Mouse (Mus musculus) intestine, postnatal 0 days (tissue): ENCODE measurements around the gene Blzf1. TPM values are rescaled to one million over a fixed set of nuclear protein-coding genes. Genes with fewer than 3 reads are reported as not detected.

ENCODE experiments used
- ATAC-seq: fragments of 200-750 bp; cut with Nextera tagmentation; 2 replicates; pipeline ENCODE4 v1.8.0; 2017; ENCODE audit warnings: mild to moderate bottlenecking, moderate TSS enrichment, moderate library complexity
- H3K27ac ChIP-seq: fragments of 300-500 bp; sonication (generic); 2 replicates; pipeline ENCODE4 v1.5.1; 2014; ENCODE audit warnings: mild to moderate bottlenecking, low read depth, low read length, moderate library complexity
- H3K27me3 ChIP-seq: fragments of 300-500 bp; sonication (generic); replicated peaks from 2 replicates; pipeline ENCODE4 v1.6.1; 2014; ENCODE audit warnings: low read length, mixed read lengths; ENCODE audit not compliant: control insufficient read depth, insufficient read depth
- H3K36me3 ChIP-seq: fragments of 300-500 bp; sonication (generic); 2 replicates; pipeline ENCODE4 v1.6.1; 2014; ENCODE audit warnings: mild to moderate bottlenecking, moderate library complexity; ENCODE audit not compliant: control insufficient read depth, insufficient read depth
- H3K4me1 ChIP-seq: fragments of 300-500 bp; sonication (generic); replicated peaks from 2 replicates; pipeline ENCODE4 v1.6.1; 2014; ENCODE audit warnings: antibody characterized with exemption, low read length, mixed read lengths; ENCODE audit not compliant: control insufficient read depth, insufficient read depth
- H3K4me2 ChIP-seq: fragments of 300-500 bp; sonication (generic); replicated peaks from 2 replicates; pipeline ENCODE4 v1.6.1; 2014; ENCODE audit warnings: low read depth, mild to moderate bottlenecking, moderate library complexity
- H3K4me3 ChIP-seq: fragments of 300-500 bp; sonication (generic); 2 replicates; pipeline ENCODE4 v1.5.1; 2014; ENCODE audit warnings: low read depth, low read length
- H3K9ac ChIP-seq: fragments of 300-500 bp; sonication (generic); 2 replicates; pipeline ENCODE4 v1.6.1; 2014; ENCODE audit warnings: mild to moderate bottlenecking, low read depth, low read length
- H3K9me3 ChIP-seq: fragments of 300-500 bp; sonication (generic); 2 replicates; pipeline ENCODE4 v1.6.1; 2016; ENCODE audit warnings: mixed run types; ENCODE audit not compliant: control insufficient read depth
- CTCF ChIP-seq: sonication (generic); IDR thresholded peaks from 2 replicates; pipeline ENCODE4 v1.5.1; 2016; ENCODE audit warnings: low read depth, mild to moderate bottlenecking, control low read depth, antibody characterized with exemption, moderate library complexity
- WGBS: fragments of 180-500 bp; shearing (Covaris S2); extraction: QIAGEN DNeasy Blood & Tissue Kit; methylation state at CpG from one replicate; pipeline ENCODE4 v1.1.7; 2014; 5-methylcytosine and 5-hydroxymethylcytosine counted together
- polyA plus RNA-seq: library from polyadenylated mRNA; unstranded; fragments of >200 nt; fragmentation: Nextera tagmentation; extraction: Ambion mirVana; gene quantifications from 2 replicates; pipeline ENCODE4 v1.2.1, GENCODE M21; 2015

Gene Blzf1
- polyA plus RNA-seq, 1 experiment from 2014 or later, result 17.2 TPM

DNA sequence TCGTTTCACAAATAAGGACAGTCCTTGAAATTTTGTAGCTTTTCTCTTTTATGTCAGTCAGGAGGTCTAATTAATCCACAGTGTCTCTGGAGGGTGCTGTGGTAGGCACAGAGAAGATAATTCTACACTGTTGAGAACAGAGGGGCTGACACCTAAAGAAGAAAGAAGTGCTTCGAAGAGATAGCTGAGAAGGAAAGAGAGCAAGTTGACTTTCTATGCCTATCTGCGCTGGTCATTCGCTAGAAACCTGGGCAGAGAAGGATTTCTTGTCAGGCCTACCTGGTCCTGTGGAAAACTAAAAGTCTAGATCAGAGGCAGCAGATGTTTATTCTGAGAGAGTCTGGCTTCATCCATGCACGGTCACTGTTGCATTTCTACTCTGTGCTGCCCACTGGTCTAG lies 6.8 kb upstream of the Blzf1 start:
- no peaks in the 10 kb centered on the region for H3K4me1 ChIP-seq
- H3K27me3 ChIP-seq, result no peaks in the 10 kb centered on the region
- no peak overlapping the region for H3K9ac ChIP-seq
- no peak overlapping the region for H3K27ac ChIP-seq
- TF ChIP-seq CTCF, result no peak
- ATAC-seq, result no peak
- H3K4me3 ChIP-seq, result no peak overlapping the region
- H3K9me3 ChIP-seq, result no peaks in the 10 kb centered on the region
- no peak overlapping the region for H3K4me2 ChIP-seq
- peaks cover 7% of the 10 kb centered on the region; the same call in 1 of the 2 replicates for H3K36me3 ChIP-seq
- 94% methylated on average over 5 of the region's 5 CpGs for WGBS

DNA sequence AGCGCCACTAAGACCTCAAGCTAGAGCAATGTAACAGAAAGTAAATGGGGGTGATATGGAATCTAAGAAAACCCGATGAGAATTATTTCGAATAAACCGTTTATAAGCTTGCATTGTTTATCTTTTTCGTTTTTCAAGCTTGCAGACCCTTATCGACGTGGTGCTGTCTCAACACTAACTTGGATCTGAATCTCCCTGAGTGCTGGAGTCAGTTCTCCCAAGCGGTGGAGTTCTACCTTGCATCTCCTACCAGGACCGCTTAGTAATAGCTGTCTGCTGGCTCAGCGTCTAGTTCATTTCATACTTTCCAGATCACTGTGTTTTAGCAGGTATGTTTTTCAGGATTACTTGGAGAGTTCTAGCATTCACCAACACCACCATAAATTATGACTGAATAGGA lies 633 bp upstream of the Blzf1 start:
- H3K4me1 ChIP-seq, result peaks cover 4% of the 10 kb centered on the region; the same call in 1 of the 2 replicates
- H3K4me3 ChIP-seq, result peak overlapping the region; percentile 59
- no peak for TF ChIP-seq CTCF
- peak overlapping the region; percentile 90 for H3K4me2 ChIP-seq
- no peaks in the 10 kb centered on the region for H3K27me3 ChIP-seq
- ATAC-seq, result no peak
- H3K9me3 ChIP-seq, result no peaks in the 10 kb centered on the region
- H3K36me3 ChIP-seq, result peaks cover 7% of the 10 kb centered on the region; the same call in 1 of the 2 replicates
- 9% methylated on average over 10 of the region's 10 CpGs for WGBS
- peak overlapping the region; percentile 58 for H3K9ac ChIP-seq
- no peak overlapping the region for H3K27ac ChIP-seq

DNA sequence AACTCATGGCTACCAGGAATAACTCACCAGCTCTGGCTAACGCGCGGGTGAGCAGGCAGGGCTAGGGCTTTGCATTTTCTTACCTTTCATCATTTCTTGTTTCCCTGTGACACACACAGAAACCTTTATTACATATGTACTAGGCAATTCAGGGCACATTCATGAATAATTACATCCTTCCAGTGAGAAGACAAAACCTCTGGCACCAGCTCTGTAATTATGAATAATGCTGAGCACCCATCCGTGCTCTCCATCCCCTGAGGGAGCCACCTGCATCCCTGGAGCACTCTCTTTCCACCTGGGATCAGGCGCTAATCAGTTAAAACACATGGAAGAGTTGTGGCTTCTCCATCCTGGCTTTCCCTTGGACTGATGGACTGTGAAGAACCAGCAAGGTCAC lies 3.5 kb downstream of the Blzf1 start, which contains the start of gene Nme7:
Gene Nme7 (plus strand): TSS at position 301 of the 400 bp plus-strand sequence.
- Histone ChIP-seq H3K9ac (no peak within 1 kb of the TSS), H3K4me2 (no peak within 1 kb of the TSS), H3K4me3 (no peak within 1 kb of the TSS), H3K9me3 (no peaks in the 10 kb centered on the region), H3K27ac (no peak within 1 kb of the TSS), H3K27me3 (no peaks in the 10 kb centered on the region), H3K4me1 (peaks cover 4% of the 10 kb centered on the region; the same call in 1 of the 2 replicates), H3K36me3 (peaks cover 38% of the 10 kb centered on the region)
- 84% methylated on average over 5 of the region's 5 CpGs for WGBS
- no peak for ATAC-seq
- no peak for TF ChIP-seq CTCF

DNA sequence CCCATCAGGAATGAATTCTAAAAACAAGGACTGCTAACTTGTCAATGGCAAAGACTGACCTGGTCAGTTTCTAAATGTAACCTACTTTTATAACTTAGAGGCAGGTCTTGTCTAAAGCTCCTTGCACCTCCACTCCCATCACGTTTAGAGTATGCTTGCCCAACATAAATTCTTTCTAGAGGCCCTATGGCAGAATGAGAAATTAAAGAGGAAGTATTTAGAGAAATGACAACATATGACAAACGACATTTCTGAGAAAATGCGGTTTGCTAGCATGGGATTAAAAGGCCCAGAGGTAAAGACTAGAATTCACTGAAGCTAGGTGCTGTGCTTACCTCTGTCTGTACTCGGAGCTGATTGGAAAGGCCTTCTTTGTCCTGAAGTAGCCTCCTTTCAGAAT lies 5.3 kb downstream of the Blzf1 start:
- 87% methylated on average over 4 of the region's 4 CpGs for WGBS
- H3K9me3 ChIP-seq, result no peaks in the 10 kb centered on the region
- no peak overlapping the region for H3K4me3 ChIP-seq
- no peak for TF ChIP-seq CTCF
- H3K36me3 ChIP-seq, result peaks cover 50% of the 10 kb centered on the region
- H3K27ac ChIP-seq, result no peak overlapping the region
- ATAC-seq, result no peak
- no peaks in the 10 kb centered on the region; the same call in 1 of the 2 replicates for H3K4me1 ChIP-seq
- no peaks in the 10 kb centered on the region for H3K27me3 ChIP-seq
- no peak overlapping the region for H3K9ac ChIP-seq
- no peak overlapping the region for H3K4me2 ChIP-seq

DNA sequence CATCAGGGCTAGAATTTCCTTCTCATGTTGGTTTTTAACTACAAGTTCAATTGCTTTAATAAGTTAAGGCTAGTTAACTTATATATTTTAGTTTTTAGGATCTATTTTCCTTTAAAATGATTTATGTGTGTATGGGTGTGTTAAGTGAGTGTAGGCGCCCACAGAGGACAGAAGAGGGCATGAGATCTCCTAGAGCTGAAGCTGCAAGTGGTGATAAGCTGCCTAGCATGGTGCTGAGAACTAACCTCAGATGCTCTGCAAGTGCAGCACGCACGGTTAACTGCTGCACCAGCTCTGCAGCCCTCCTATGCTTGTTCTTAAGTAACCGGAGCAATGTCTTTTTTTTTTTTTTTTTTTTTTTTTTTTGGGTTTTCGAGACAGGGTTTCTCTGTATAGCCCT lies 10.8 kb downstream of the Blzf1 start:
- Histone ChIP-seq H3K4me3 (no peak overlapping the region), H3K36me3 (peaks cover 53% of the 10 kb centered on the region), H3K9me3 (no peaks in the 10 kb centered on the region), H3K27me3 (no peaks in the 10 kb centered on the region), H3K27ac (no peak overlapping the region), H3K4me2 (no peak overlapping the region), H3K4me1 (no peaks in the 10 kb centered on the region), H3K9ac (no peak overlapping the region)
- 93% methylated on average over 4 of the region's 5 CpGs for WGBS
- no peak for ATAC-seq
- TF ChIP-seq CTCF, result no peak

DNA sequence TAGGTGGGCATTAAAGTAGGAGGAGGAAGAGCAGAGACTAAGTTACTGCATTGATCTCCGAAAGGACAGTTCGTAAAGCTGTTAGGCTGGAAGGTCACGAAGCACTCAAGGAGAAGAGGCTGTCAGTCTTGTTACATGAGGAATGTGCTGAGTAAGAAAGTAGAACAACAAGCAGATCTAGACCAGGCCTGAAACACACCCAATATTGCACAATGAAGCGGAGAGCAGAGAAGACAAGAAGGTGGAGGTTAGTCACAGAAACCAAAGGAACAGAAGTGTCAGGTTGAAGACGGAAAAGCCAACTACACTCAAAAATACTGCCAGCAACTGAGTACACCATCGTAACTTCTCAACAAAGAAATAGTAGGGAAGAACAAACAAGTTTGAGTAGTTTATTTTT lies 13.2 kb downstream of the Blzf1 start:
- no peaks in the 10 kb centered on the region for H3K27me3 ChIP-seq
- TF ChIP-seq CTCF, result no peak
- H3K9me3 ChIP-seq, result no peaks in the 10 kb centered on the region
- no peak overlapping the region for H3K4me2 ChIP-seq
- H3K27ac ChIP-seq, result peak overlapping the region; percentile 60; the same call in 1 of the 2 replicates
- no peak overlapping the region for H3K9ac ChIP-seq
- no peak overlapping the region for H3K4me3 ChIP-seq
- peaks cover 46% of the 10 kb centered on the region for H3K36me3 ChIP-seq
- H3K4me1 ChIP-seq, result no peaks in the 10 kb centered on the region
- 64% methylated on average over 6 of the region's 6 CpGs for WGBS
- peak; percentile 81 for ATAC-seq

DNA sequence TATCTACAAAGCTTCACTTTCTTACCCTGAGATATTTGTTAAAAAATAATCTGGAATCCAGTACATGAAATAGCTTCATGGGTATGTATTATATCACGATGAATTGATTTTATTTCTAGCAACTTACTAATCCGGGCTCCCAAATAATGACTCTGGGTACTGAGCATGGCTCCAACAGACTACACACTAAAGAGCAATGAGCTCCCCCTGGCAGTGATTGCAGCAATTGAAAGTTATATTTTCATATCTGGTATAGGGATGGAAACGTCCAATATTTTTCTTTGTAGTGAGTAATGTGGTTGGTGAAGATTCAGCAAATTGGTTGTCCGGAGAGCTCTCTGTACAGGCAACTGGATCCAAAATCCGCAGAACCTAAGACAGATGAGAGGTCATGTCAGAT lies 15.2 kb downstream of the Blzf1 start:
- H3K4me3 ChIP-seq, result no peak overlapping the region
- no peak overlapping the region for H3K27ac ChIP-seq
- WGBS, result 86% methylated on average over 5 of the region's 5 CpGs
- no peaks in the 10 kb centered on the region for H3K4me1 ChIP-seq
- peak; percentile 39 for TF ChIP-seq CTCF
- no peak overlapping the region for H3K9ac ChIP-seq
- H3K36me3 ChIP-seq, result peaks cover 31% of the 10 kb centered on the region
- no peak for ATAC-seq
- no peaks in the 10 kb centered on the region for H3K9me3 ChIP-seq
- H3K27me3 ChIP-seq, result no peaks in the 10 kb centered on the region
- H3K4me2 ChIP-seq, result no peak overlapping the region
